Mouse (Mus musculus): ENCODE data around the gene Arid1b.

Gene Arid1b

GRCm38 (mm10) chr17:5388351-5388750 is 394.2 kb downstream of the Arid1b start:
- no peak for DNase-seq (ENCODE audit: low spot score)

GRCm38 (mm10) chr17:5390682-5391081 is 396.6 kb downstream of the Arid1b start:
- DNase-seq (ENCODE audit: low spot score) = no peak

- DNase-seq (ENCODE audit: low spot score) = no peak
Measured at GRCm38 (mm10) chr17:5395454-5396205, 401.5 kb downstream of the Arid1b start.

- no peak for DNase-seq (ENCODE audit: low spot score)
Measured at GRCm38 (mm10) chr17:5396213-5396612, 402.1 kb downstream of the Arid1b start.
